Mouse (Mus musculus) ES-Bruce4 (cell line): ENCODE results near the gene Rpl28. TPM values are rescaled to one million over a fixed set of nuclear protein-coding genes. Genes with fewer than 3 reads are reported as not detected.
A peak's percentile ranks its signal among the peaks of the same experiment; 100 is the strongest.
"Not testable (repeated sequence)": the region's sequence is repeated elsewhere in the genome, so short reads cannot be mapped to it uniquely, and the experiment has no call there.

Source experiments
- H3K27ac ChIP-seq: 2 replicates; pipeline ENCODE4 v1.5.1; 2012; ENCODE audit warnings: low read length, inconsistent platforms; ENCODE audit not compliant: insufficient read depth
- H3K27me3 ChIP-seq: 2 replicates; pipeline ENCODE4 v1.6.1; 2012; ENCODE audit warnings: mild to moderate bottlenecking, low read length, inconsistent platforms; ENCODE audit not compliant: control insufficient read depth, poor library complexity, insufficient read depth, severe bottlenecking
- H3K36me3 ChIP-seq: 2 replicates; pipeline ENCODE4 v1.6.1; 2012; ENCODE audit warnings: inconsistent platforms, mild to moderate bottlenecking, low read length, moderate library complexity; ENCODE audit not compliant: control insufficient read depth, poor library complexity, insufficient read depth, severe bottlenecking
- H3K4me1 ChIP-seq: one replicate; pipeline ENCODE4 v1.8.1; 2011; ENCODE audit warnings: low read length; ENCODE audit not compliant: control insufficient read depth, insufficient read depth
- H3K4me3 ChIP-seq: 2 replicates; pipeline ENCODE4 v1.5.1; 2011; ENCODE audit warnings: low read depth, mild to moderate bottlenecking, low read length
- H3K9ac ChIP-seq: 2 replicates; pipeline ENCODE4 v1.6.1; 2012; ENCODE audit warnings: low read depth, mild to moderate bottlenecking, inconsistent platforms; ENCODE audit not compliant: poor library complexity, severe bottlenecking
- H3K9me3 ChIP-seq: replicated peaks from 2 replicates; pipeline ENCODE4 v1.6.1; 2012; ENCODE audit warnings: mild to moderate bottlenecking, low read length, inconsistent platforms; ENCODE audit not compliant: control insufficient read depth, poor library complexity, insufficient read depth, severe bottlenecking
- CTCF ChIP-seq: IDR thresholded peaks from one replicate; pipeline ENCODE4 v1.8.1; 2011; ENCODE audit warnings: low read depth, low read length
- EP300 ChIP-seq: IDR thresholded peaks from 2 replicates; pipeline ENCODE4 v1.6.1; 2011; ENCODE audit warnings: low read depth, low read length; ENCODE audit not compliant: insufficient read depth
- POLR2A ChIP-seq: IDR thresholded peaks from one replicate; pipeline ENCODE4 v1.8.1; 2011; ENCODE audit warnings: low read length; ENCODE audit not compliant: insufficient read depth
- polyA plus RNA-seq: library from polyadenylated mRNA; stranded (reverse); fragments of >200 nt; gene quantifications from 2 replicates; pipeline ENCODE4 v1.2.4, GENCODE M21; 2011; ENCODE audit warnings: low read depth; ENCODE audit not compliant: missing spikeins, insufficient read depth, insufficient read length

The Rpl28 gene
- polyA plus RNA-seq, 1 experiment = 969 TPM

DNA sequence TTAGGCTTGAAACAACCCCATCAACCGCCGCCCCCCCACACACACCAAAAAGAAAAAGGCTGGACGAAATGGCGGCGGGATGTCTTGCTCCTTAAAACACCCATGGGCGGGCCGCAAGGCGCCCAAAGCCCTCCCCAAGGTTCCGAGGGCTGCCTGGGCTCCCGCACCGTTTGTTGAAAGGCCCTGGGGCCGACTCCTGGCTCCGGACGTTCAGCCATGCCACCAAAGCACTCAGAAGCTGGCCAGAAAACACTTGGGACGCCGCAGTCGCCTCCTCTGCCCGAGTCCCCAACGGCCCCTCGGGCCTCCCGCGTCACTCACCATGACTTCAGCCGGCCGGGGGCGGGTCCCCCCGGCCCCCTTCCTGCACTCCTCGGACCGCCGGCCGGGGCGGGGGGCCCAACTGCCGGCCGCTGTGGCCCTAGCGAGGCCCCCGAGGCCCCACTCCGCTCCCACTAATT, 19.2 kb downstream of the Rpl28 start:
- H3K9ac ChIP-seq = peak overlapping the region; percentile 100
- H3K27ac ChIP-seq = 0 out of 2 replicates have a peak overlapping the region, but pooled peaks have one; percentile 0
- no peaks in the 10 kb centered on the region for H3K9me3 ChIP-seq
- H3K4me1 ChIP-seq = no peaks in the 10 kb centered on the region
- peaks cover 40% of the 10 kb centered on the region for H3K36me3 ChIP-seq
- no peaks in the 10 kb centered on the region for H3K27me3 ChIP-seq
- no peak for TF ChIP-seq EP300
- TF ChIP-seq CTCF = no peak
- TF ChIP-seq POLR2A = no peak
- H3K4me3 ChIP-seq = peak overlapping the region; percentile 82

DNA sequence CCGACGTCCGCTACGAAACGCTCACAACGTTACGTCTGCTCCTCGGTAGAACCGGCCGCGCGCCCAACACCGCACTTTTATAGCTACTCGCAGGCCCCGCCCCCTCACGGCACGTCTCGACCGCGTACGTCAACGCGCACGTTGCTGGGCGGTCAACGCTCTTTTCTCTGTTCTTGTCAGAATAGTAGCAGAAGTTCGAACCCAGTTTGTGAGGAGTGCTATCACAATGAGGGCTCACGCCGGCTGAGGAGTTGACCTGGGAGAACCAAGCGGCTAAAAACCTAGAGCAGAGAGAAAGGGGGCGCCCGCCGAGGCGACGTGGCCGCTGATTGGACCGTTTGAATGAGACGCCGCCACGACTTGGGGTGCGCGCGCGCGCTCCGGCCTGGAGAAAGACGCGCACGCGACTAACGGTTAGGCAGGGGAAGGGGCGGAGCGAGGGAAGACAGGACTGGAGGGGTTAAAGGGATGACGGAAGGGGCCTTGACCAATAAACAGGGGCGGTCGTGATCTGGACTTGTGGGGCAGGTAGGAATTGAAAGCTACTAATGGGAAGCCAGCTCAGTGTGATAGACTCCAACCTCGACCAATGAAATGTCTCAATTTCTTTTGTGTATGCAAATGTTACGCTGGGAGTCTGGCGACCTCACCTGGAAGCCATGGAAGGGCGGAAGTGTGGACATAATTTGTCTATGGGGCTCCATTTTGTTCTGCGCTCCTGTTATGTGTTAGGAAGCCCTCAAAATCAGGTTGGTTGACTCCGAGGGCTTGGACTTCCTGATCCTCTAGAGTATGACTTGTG, 19.8 kb downstream of the Rpl28 start, which contains the start of gene Ube2s:
TSS of gene Ube2s (minus strand) at position 288 of the 802 bp plus-strand sequence.
- no peaks in the 10 kb centered on the region for H3K27me3 ChIP-seq
- H3K36me3 ChIP-seq = peaks cover 34% of the 10 kb centered on the region
- H3K9ac ChIP-seq = peak within 1 kb of the TSS; percentile 100
- H3K4me1 ChIP-seq = no peaks in the 10 kb centered on the region
- peak within 1 kb of the TSS; percentile 99 for H3K4me3 ChIP-seq
- peak within 1 kb of the TSS; percentile 88 for H3K27ac ChIP-seq
- TF ChIP-seq EP300 (no peak), CTCF (peak; percentile 1), POLR2A (peak; percentile 58)
- H3K9me3 ChIP-seq = no peaks in the 10 kb centered on the region

- Histone ChIP-seq H3K4me1 (no peaks in the 10 kb centered on the region), H3K4me3 (peak overlapping the region; percentile 99), H3K9ac (peak overlapping the region; percentile 98), H3K27me3 (no peaks in the 10 kb centered on the region), H3K9me3 (no peaks in the 10 kb centered on the region), H3K27ac (peak overlapping the region; percentile 88), H3K36me3 (peaks cover 30% of the 10 kb centered on the region)
- TF ChIP-seq EP300 = no peak
- TF ChIP-seq CTCF = no peak
- TF ChIP-seq POLR2A = no peak
Observed at GRCm38 (mm10) chr7:4813105-4813791, 20.6 kb downstream of the Rpl28 start.

DNA sequence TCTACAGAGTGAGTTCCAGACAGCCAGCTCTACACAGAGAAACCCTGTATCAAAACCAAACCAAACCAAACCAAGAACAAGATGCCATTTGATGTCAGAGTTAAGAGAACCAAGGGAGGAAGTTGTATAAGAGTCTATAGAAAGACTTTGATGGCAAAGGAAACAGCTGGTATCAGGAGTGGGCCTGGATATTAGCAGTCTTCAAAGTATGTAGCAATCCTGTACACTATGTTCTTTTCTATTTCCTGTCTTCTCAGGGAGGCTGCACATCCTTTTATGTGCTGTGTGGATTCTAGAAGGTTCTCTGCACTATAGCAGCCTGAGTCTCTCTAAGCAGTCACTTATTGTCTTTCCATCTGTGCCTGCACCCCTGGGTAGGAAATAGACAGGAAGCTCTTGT, 23.9 kb downstream of the Rpl28 start:
- Histone ChIP-seq H3K9me3 (no peaks in the 10 kb centered on the region), H3K4me1 (peaks cover 5% of the 10 kb centered on the region), H3K36me3 (0 out of 2 replicates have a peak, but pooled peaks cover 2% of the 10 kb centered on the region), H3K4me3 (no peak overlapping the region), H3K27ac (no peak overlapping the region), H3K9ac (no peak overlapping the region), H3K27me3 (no peaks in the 10 kb centered on the region)
- TF ChIP-seq EP300 (no peak), CTCF (no peak), POLR2A (no peak)

DNA sequence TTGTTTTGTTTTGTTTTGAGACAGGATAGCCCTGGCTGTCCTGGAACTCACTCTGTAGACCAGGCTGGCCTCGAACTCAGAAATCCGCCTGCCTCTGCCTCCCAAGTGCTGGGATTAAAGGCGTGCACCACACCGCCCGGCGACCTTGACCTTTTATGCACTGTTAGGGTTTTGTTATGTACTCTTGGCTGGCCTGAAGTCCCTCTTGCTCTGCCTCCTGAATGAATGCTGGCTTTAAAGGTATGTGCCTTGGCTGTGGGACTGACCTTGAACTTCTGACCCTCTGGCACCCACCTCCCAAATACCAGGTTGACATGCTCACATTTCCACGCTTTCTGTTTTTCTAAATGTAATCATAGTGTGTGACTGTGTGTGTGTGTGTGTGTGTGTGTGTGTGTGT, 28.3 kb downstream of the Rpl28 start:
- not testable (repeated sequence) for H3K36me3 ChIP-seq, H3K9ac ChIP-seq, H3K4me3 ChIP-seq, H3K9me3 ChIP-seq, H3K27me3 ChIP-seq
- Histone ChIP-seq H3K4me1 (peaks cover 24% of the 10 kb centered on the region), H3K27ac (peak overlapping the region; percentile 82)
- TF ChIP-seq EP300 = peak; percentile 99

DNA sequence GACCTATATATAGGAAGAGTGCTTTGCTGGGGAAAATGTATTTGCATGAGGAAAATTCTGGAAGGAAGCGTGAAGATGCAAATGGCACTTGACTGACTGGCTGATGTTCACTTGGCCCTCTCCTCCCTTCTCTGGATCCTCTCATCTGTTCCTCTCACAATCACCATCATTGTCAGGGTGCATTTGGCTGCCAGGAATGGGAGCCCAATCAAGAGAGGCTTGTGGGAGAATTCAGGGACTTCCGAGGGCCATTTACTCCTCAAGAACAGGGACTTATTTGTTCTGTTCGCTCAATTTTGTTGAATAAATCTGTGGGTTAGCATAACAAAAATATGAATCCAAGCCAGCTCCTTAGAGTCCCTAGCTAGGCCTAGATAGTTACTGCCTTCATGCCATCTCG, 29.0 kb downstream of the Rpl28 start:
- H3K4me3 ChIP-seq = no peak overlapping the region
- H3K27me3 ChIP-seq = no peaks in the 10 kb centered on the region
- H3K4me1 ChIP-seq = peaks cover 27% of the 10 kb centered on the region
- H3K27ac ChIP-seq = peak overlapping the region; percentile 82
- no peaks in the 10 kb centered on the region for H3K9me3 ChIP-seq
- no peak for TF ChIP-seq EP300
- TF ChIP-seq CTCF = no peak
- no peak for TF ChIP-seq POLR2A
- no peaks in the 10 kb centered on the region for H3K36me3 ChIP-seq
- no peak overlapping the region for H3K9ac ChIP-seq
